Mouse (Mus musculus): Measurements from ENCODE around the gene Gm17334. TPM values are rescaled to one million over a fixed set of nuclear protein-coding genes. Genes with fewer than 3 reads are reported as not detected.

Gm17334 gene
- polyA plus RNA-seq, 1 experiment: 1.8 TPM

GRCm38 (mm10) chr11:53796409-53797151 is 23.6 kb upstream of the Gm17334 start:
- no peak for DNase-seq (ENCODE audit: low spot score)

DNA sequence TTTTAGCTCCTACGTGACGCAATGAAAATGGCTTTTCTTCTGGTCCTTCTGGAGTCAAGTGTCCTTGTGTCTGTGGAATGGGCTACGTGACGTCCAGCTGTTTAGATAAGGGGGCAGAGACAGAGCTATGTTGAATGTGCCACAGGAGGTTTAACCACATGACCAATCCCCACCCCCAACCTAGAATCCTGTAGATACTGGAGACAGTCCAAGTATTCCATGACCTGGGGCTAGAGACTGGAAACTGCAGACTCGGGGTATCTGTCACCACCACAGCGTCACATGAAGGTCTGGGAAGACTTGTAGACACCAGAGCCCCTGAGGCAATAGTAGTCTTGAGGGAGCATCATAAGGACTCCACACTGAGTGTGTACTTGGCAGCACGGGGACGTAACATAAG is 22.8 kb upstream of the Gm17334 start:
- DNase-seq (ENCODE audit: low spot score): no peak

DNA sequence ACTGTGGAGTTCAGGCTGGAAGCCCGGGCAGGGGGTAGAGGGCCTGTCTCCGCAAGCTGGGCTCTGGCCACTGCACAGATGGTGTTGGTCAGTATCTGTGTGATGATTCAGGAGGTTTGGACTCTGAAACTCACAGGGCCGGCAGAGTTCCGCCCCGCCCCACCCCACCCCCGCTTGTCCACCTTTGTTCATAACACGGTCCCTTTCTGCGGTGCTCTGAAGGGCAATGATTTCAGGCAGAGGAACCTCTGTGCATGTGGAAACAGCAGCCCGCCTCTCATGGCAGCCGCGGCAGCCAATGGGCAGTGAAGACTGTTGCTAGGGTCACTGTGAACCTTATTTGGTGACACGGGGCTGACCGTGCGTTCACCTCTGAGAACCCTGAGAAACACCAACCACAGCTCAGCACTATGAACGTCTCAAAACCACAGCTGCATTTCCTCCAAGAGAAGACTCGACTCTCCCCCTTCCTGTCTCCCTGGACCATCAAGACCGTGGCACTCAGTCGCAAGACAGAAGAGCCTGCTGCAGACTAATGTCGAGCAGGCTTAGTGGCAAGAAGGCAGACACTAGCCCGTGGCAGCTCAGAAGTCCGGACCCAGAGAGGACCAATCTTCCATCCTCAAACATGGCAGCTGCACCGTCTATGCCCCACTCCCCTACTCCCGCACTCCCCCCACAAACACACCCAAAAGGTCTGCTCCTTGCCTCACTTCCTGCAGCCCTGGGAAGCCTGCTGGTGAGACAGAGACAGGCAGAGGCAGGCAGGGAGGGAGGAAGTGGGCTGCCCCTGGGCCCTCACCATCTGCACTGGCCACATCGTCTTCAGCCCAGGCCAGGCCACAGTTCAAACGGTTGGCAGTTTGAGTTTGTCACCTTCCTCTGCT is 21.9 kb upstream of the Gm17334 start:
- no peak for DNase-seq (ENCODE audit: low spot score)

DNA sequence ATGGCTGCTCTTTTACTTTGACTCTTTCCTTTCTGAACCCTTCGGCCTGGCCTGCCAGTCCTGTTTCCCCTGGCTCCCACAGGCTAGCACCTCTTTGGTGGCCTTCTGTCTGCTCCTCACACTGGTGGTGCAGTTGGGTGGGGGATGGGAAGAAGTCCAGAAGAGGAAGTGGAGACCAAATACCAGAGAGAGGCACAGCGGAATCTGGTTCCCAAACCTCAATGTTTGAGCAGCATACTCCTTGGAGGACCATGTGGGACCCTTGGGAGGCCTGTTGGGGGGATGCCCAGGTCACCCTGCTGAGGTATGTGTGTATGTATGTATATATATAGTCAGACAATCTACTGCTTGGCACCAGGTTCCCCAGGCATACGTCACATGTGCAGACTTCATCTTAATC is 21.0 kb upstream of the Gm17334 start:
- DNase-seq (ENCODE audit: low spot score): no peak

- DNase-seq (ENCODE audit: low spot score): no peak
Measured at GRCm38 (mm10) chr11:53792986-53793385, 20.0 kb upstream of the Gm17334 start.

DNA sequence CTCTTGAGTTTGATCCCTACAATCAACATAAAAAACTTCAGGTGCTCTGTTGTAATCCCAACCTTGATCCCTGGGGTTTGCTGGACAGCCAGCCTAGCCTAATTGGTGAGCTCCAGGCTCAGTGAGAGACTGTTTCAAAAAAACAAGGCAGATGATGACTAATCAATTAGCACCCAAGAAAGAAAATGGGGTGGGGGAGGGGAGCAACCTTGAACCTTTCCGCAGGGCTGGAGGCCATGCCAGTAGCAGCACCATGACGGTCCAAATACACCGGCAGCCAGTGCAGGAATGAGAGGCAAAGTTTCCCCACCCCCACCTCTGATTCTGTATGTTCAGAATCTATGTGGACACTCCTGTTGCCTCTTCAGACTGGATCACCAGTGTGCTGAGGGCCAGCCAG is 16.3 kb upstream of the Gm17334 start:
- no peak for DNase-seq (ENCODE audit: low spot score)

DNA sequence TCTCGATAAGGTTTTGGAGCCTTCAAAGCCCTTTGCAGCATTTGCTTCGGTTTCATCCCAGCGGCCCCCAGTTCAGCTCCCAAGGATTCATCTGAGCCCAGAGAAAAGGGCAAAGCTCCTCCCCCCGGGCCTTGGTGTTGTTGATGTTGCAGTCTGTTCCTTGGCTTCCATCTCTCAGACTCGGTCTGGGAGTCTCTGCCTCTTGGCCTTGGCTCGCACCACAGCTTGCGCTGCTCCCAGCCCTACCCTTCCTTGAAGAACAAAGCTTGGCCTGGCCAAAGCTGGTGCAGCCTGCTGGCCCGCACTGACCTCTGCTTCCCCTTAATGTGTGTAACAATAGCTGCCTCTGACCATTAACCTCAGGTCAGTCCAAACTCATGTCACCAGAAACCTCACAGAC is 15.2 kb upstream of the Gm17334 start:
- DNase-seq (ENCODE audit: low spot score): no peak

DNA sequence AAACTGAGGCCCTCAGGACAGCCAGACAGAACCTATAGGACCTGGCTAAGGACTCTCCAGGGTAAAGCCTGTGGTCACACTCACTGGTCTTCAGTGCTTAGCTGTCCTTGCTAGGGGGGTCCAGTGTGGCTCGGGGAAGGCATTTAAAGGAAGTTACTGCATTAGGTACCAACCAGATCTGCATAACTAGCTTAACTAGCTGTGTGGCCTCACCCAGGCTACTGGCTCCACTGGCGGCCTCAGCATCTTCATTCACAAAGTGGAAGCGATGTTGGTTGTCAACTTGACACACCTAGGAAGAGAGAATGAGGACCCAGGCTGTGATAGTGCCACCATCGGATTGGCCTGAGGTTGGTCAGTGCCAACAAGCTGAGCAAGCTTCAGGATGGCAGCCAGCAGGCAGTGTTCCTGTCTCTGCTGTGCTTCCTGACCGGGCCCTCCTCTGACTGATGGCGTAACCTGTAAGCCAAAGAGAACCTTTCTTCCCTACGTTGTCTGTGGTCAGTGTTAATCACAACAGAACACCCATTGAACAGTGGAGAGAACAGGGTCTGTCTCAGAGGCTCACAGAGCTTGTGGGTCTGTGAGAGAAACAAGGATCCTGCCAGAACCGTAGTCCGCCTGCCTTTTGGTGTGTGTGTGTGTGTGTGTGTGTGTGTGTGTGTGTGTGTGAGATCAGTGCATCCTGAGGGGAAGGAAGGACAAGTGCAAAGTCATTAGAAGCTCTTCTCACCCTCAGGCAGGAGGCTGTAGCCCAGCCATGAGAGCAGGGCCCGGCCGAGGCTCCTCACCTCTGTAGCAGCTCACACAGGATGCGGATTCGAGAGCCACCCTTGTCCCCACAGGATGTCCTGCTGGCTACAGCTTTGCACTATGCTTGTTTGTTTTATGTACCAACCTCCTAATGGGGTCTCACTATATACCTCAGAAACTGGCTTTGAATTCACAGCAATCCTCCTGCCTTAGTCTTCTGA is 13.4 kb upstream of the Gm17334 start:
- no peak for DNase-seq (ENCODE audit: low spot score)

DNA sequence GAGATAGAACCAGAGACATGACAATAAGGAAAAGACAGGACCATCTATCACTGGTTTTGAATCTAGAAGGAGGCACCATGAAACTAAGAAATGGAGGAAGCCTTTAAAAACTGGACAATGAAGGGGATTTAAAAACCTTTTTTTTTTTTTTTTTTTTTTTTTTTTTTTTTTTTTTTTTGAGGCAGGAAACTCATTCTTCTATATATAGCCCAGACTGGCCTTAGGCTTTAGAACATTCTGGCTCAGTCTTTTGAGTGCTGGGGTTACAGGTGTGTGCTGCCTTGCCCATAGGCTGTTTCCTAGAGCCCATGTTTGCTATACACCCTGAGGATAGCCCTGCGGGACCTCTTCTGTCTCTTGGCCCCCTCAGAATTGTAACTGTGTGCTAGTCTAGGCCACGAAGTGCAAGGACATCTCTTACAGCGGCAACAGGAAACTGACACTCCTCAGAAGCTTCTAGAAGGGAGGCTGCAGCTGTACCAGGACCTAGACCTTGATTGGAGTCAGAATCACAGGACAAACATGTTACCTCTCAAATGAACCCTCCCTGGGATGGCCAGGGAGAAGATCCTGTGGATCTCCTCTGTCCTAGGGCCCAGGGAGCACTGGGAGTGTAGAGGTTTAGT is 12.4 kb upstream of the Gm17334 start:
- DNase-seq (ENCODE audit: low spot score): no peak

DNA sequence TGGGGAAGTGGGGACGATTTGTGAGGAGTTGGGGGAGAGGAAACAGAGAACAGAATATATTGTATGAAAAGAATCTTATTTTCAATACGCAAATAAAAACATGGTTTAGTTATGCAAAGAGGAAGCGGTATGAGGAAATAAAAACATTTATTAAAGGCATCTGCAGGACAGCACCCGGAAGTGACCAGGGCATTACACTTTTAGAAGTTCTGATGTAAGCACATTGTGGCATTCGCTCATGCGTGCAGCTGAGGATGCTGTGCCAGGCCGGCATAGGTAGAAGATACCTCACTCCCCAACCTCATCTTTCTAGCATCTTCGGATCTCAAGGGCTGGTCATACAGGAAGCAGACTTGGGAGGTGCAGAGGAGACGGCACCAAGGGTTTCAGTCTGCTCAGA is 10.3 kb upstream of the Gm17334 start:
- no peak for DNase-seq (ENCODE audit: low spot score)

GRCm38 (mm10) chr11:53781964-53782363 is 9.0 kb upstream of the Gm17334 start:
- DNase-seq (ENCODE audit: low spot score): no peak

DNA sequence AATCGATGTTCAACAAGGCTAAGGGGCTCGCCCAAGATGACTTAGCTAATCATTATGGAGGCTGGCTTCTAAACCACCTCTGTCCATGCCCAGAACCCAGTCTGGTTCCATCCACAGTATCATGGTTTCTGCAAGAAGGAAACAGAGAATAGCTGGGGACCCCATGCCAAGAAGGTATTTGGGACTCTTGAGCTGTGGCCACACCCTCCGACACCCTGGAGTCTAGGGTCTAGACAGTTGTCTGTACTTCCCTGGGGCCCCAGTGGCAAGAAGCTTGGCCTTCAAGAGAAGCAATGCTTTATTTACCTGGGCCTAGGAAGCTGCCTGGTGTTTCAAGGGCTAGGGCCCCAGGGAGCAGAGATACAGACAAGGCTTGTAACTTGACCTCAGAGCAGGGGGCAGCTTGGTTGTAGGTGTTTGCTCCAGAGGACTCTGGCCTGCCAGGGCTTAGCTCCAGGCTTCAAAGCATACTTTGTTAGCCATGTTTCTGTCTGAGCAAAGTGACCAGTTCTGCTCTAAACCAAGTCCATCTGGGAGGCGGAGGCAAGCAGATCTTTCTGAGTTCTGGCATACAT is 8.3 kb upstream of the Gm17334 start:
- DNase-seq (ENCODE audit: low spot score): no peak

- DNase-seq (ENCODE audit: low spot score): no peak
Measured at GRCm38 (mm10) chr11:53780262-53780661, 7.3 kb upstream of the Gm17334 start.

DNA sequence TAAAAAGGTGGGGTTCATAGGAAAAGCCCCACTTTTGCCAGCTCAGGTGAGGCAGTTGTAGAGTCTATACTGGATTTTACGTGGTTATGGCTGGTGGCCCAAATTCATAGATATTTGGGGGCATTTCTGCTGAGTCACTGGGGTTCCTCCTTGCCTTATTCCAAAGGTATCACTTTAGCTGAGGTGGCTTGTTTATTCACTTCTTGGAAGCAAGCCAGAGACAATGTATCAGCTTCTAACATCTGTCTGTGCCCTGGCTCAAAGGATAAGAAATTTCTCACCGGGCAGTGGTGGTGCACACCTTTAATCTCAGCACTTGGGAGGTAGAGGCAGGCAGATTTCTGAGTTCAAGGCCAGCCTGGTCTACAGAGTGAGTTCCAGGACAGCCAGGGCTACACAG is 6.8 kb upstream of the Gm17334 start:
- DNase-seq (ENCODE audit: low spot score): no peak

- no peak for DNase-seq (ENCODE audit: low spot score)
Measured at GRCm38 (mm10) chr11:53778455-53778854, 5.5 kb upstream of the Gm17334 start.

GRCm38 (mm10) chr11:53777736-53778135 is 4.7 kb upstream of the Gm17334 start:
- DNase-seq (ENCODE audit: low spot score): no peak

DNA sequence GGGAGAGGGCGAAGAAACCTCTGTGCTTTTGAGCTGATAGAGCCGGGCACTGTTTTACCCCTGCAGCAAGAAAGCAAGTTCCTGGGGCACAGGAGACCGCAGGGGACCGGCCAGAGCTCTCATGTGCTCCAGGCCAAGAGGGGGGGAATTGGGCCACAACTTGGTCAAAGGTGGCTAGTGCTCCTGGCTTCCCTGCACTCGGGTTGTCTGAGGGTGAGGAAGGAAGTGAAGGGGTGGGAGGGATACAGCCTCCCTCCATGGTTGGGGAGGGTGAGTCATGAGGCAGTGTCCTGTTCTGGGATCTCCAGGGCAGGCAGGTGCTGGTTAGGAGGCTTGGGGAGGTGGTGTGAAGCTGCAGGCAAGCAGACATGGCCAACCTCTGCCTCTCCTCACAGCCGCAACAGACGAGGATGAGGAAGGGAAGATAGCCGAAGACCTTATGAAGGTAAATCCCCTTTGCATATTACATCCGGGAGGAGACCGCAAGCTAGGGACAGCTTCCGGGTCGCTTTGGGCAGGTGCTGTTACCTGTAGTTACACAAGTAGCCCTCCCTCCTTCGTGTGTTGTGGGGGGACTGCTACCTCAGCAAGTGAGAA is 1.8 kb upstream of the Gm17334 start:
- no peak for DNase-seq (ENCODE audit: low spot score)

- DNase-seq (ENCODE audit: low spot score): no peak
Measured at GRCm38 (mm10) chr11:53773641-53774360, 814 bp upstream of the Gm17334 start.

DNA sequence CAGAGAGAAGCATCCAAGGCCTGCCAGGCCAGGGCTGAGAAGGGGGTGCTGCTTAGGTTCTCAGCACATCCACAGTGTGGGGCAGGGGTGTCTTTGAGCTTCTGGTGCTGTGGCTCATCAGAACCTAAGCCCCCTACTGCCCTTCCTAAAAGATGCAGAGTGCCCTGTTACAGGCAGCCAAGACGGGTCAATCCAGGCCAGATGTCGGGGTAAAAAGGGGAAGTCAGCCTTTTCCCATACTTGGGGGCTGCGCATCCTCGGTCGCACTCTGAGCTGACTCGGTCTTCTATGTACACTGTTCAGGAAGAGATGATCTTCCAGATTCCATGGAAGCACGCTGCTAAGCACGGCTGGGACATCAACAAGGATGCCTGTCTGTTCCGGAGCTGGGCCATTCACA is 451 bp downstream of the Gm17334 start:
- no peak for DNase-seq (ENCODE audit: low spot score)

Measured in urinary bladder, adult 2 months (tissue).